Mouse (Mus musculus): ENCODE measurements around the gene Rnf217. TPM values are rescaled to one million over a fixed set of nuclear protein-coding genes. Genes with fewer than 3 reads are reported as not detected.
A peak's percentile ranks its signal among the peaks of the same experiment; 100 is the strongest.

Gene Rnf217
- polyA plus RNA-seq, 1 experiment from 2014 or later: 1.1 TPM

DNA sequence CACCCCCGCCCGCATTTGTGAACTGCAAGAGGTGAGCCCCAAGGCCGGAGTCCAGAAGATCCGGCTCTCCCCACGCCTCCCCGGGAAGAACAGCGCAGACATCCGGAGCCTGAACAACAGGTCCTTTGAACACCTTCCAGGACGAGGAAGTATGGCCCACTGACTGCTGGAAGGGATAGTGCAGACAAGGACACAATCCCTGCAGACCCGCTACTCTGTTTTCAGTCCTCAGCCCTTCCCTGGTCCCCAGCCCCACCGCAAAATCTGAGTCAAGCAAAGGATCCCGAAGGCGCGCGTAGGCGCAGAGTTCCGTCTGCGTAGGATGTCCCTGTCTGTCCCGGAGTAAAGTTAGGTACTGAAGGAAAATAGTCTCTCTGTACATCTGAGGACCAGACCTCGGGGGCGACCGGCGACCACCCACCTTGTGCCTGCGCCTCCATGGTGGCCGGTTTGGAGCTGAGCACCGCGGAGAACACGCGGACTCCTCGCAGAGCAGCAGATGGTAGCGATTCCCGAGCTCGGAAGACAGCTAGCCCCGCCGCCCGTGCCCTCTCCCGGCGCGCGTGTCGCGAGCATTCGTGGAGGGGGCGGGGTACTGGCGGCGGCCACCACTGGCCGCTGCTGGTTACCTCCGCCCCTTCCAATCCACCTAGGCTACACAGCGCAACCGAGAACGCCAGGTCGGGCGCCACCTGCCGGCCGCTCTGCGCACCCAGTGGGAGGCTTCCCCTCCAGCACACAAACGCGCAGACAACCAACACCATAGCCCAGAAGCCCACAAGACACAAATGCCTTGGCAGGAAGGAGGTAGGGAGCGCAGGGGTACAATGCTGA is 163.5 kb downstream of the Rnf217 start, which contains the start of gene Tpd52l1:
Gene Tpd52l1 (minus strand): TSS at position 668 of the 834 bp plus-strand sequence.
- DNase-seq (ENCODE audit: low spot score): peak; percentile 95
- Histone ChIP-seq H3K36me3 (no peaks in the 10 kb centered on the region), H3K4me3 (peak within 1 kb of the TSS; percentile 74), H3K4me1 (peaks cover 11% of the 10 kb centered on the region), H3K27me3 (ENCODE audit: insufficient read depth, poor library complexity, severe bottlenecking) (no peaks in the 10 kb centered on the region), H3K27ac (peak within 1 kb of the TSS; percentile 86), H3K9me3 (no peaks in the 10 kb centered on the region)
- WGBS: under 1% methylated on average over 59 of the region's 59 CpGs

DNA sequence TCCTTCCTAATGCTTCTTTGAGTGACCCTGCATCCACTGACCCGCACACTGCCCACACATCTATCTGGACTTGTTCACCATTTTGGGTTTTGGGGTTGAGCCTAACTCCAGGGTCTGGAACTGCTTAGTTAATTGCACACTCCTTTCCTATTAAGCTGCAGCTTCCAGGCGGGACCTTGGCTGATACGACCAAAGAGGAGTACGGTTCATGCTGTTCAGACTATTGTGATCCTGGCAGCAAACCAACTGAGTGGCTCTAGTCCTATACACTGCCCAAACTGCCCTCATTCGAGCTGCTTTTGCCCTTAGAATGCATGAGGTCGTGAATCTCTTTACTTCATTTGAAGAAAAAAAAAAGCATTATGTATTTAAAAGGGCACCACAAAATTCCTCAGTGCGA is 164.8 kb downstream of the Rnf217 start:
- Histone ChIP-seq H3K4me3 (no peak overlapping the region), H3K9me3 (no peaks in the 10 kb centered on the region), H3K36me3 (no peaks in the 10 kb centered on the region), H3K4me1 (peaks cover 11% of the 10 kb centered on the region), H3K27ac (no peak overlapping the region), H3K27me3 (ENCODE audit: insufficient read depth, poor library complexity, severe bottlenecking) (no peaks in the 10 kb centered on the region)
- DNase-seq (ENCODE audit: low spot score): no peak
- 80% methylated on average over 7 of the region's 7 CpGs for WGBS

Other genes starting within 250 kb of the Rnf217 start
- 19.2 and 24.7 TPM in 2 replicates for gene Tpd52l1, start 163.2 kb downstream of the Rnf217 start, polyA plus RNA-seq (2016; fragmentation: Nextera tagmentation; extraction: Ambion mirVana)

Data from heart, embryonic 10.5 days (tissue).